Mouse (Mus musculus) lung, postnatal 0 days (tissue): Measurements from ENCODE around the gene Anxa9.

Experiments used
- CTCF ChIP-seq: IDR thresholded peaks from 2 replicates; pipeline ENCODE4 v1.5.1; 2016; ENCODE audit warnings: antibody characterized with exemption, mild to moderate bottlenecking
- EP300 ChIP-seq: IDR thresholded peaks from 2 replicates; pipeline ENCODE4 v1.6.1; 2016; ENCODE audit warnings: antibody characterized with exemption, mild to moderate bottlenecking, control low read depth

- TF ChIP-seq CTCF (no peak), EP300 (no peak)
Observed at GRCm38 (mm10) chr3:95269789-95270188, 37.2 kb downstream of the Anxa9 start.
